Mouse (Mus musculus): Measurements from ENCODE around the gene Exoc8. TPM values are rescaled to one million over a fixed set of nuclear protein-coding genes. Genes with fewer than 3 reads are reported as not detected.
A peak's percentile ranks its signal among the peaks of the same experiment; 100 is the strongest.

Exoc8 gene
- total RNA-seq (2021), result 10 to 100 TPM; 18.5 to 22.8 TPM

DNA sequence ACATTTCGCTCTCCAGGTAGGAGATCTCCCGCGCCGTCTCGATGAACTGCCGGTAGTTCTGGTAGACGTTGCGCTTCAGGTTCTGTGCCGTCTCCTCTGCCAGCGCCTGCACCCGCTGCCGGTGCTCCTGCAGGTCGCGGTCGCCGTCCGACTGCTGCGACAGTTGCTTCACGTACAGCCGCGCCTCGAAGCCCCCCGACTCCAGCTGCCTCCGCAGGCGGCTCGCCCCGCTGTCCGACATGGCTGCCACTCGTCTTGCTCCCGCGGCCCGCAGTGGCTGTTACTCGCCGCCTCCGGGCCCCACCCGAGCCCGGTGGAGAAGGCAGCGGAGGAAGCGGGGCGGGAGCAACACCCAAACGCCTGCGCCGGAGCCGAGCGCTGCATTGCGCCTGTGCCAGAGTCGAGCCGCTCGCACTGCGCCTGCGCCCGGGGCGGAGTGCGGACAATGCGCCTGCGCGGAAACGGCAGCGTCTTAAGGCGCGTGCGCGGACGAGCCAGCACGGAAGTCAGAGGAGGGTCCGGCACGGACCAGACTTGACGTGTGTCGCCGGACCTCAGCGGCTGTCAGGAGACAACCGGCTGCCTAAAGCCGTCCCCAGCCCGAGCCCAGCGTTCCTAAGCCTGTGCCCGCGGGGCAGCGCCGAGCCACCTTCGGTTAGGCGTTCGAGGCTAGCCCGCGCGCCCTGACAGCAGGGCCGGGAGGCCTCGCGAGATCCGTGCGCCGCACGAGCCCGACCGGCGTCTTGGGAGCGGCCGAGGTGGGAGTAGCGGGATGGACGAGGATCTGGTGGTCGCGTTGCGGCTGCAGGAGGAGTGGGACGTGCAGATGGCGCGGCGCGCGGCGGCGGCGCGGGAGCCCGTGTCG is at the start of gene Exoc8, which contains the start of gene Sprtn:
Gene Exoc8 (minus strand): TSS at position 320 of the 865 bp plus-strand sequence.
Gene Sprtn (plus strand): TSS at position 501 of the 865 bp plus-strand sequence.
- intact Hi-C loops (cut with DNase I), result loop anchor here (1.0 to 10.0 kb wide), 5 partner anchors 33 to 173 kb away; partner anchors contain the start of genes Arv1, Egln1, Tsnax and Ttc13
- DNase-seq, result peak; percentile 99 to 100

DNA sequence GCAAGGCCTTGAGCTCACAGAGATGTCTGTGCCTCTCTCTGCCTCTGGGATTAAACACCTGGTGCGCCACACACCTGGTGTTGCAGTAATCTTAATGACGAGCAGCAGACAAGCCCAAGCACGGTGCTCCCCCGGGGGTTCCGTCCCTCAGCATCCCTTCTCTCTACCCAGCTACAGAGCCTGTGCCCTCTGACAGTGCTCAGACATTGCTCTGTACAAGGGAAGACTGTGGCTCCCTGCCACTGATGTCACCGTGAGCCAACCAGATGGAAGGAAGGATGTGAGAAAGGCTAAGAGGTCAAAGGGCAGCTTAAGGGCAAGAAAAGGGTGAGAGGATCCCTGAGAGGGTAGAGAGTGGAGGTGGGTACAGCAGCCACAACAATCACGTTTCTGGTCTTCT is 46.9 kb upstream of the Exoc8 start:
- intact Hi-C loops (cut with DNase I), result no loop called here
- no peak for DNase-seq

GRCm38 (mm10) chr8:124943801-124944200 is 46.3 kb upstream of the Exoc8 start:
- intact Hi-C loops (cut with DNase I), result no loop called here
- DNase-seq, result no peak

DNA sequence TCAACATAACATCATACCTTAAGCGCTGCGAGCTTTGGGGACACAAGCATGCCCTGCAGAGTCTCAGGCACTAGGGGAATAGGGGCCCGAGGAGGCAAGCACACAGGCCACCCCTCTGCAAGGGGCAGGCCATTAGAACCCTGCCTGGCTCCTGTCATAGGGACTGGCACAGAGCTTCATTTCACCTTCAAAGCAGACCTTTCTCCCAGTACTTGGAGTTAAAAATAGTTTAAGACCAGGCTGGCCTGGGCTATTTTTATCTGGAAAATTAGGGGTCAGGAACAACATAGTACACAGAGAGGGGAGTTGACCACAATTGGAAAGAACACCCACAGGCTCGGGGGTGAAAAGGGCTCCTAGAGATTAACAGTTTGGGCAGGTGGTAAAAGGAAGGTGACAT is 39.8 kb upstream of the Exoc8 start:
- intact Hi-C loops (cut with DNase I), result no loop called here
- DNase-seq, result no peak

- no peak for DNase-seq
- intact Hi-C loops (cut with DNase I), result no loop called here
Observed at GRCm38 (mm10) chr8:124936699-124937098, 39.2 kb upstream of the Exoc8 start.

DNA sequence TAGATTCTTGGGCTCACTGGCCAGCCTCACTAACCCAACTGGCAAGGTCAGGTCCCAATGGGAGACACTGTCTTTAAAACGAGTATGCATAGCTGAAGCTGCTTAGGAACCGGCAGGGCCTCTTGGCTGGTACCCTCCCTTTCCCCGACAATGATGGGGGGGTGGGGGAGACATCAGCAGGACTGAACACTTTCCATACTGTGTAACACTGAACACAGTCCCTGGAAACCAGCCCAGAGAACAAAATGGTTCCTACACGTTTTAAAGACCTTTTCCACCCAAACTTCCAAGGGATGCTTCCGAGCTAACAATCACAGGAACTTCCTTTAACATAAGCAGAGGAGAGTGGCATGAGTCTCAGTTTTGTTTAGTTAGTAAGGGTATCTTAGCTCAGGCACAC is 37.6 kb upstream of the Exoc8 start:
- no peak for DNase-seq
- intact Hi-C loops (cut with DNase I), result no loop called here

GRCm38 (mm10) chr8:124932435-124932834 is 34.9 kb upstream of the Exoc8 start:
- DNase-seq, result no peak
- intact Hi-C loops (cut with DNase I), result no loop called here

GRCm38 (mm10) chr8:124930649-124931048 is 33.1 kb upstream of the Exoc8 start:
- intact Hi-C loops (cut with DNase I), result no loop called here
- no peak for DNase-seq

- no peak for DNase-seq
- intact Hi-C loops (cut with DNase I), result no loop called here
Observed at GRCm38 (mm10) chr8:124930086-124930485, 32.6 kb upstream of the Exoc8 start.

DNA sequence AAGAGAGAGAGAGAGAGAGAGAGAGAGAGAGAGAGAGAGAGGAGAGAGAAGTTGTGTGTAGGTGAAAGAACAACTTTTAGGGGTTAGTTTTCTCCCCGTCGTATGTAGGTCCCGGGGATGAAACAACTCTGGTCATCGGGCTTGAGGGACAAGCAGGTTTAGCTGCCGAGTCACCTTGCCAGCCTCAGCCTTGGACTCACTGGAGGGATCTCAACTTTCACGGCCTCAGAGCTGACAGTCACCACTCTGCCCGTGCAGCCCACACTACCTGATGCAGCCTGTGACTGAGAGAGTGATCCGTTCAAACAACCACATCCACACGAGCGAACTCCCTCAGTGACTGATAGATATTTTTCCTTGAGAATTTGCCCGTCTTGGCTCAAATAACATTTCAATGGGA is 31.5 kb upstream of the Exoc8 start:
- no peak for DNase-seq
- intact Hi-C loops (cut with DNase I), result no loop called here

GRCm38 (mm10) chr8:124926351-124926771 is 28.9 kb upstream of the Exoc8 start:
- DNase-seq, result peak in 1 of 2 experiments; percentile 65
- intact Hi-C loops (cut with DNase I), result no loop called here

GRCm38 (mm10) chr8:124925544-124926266 is 28.2 kb upstream of the Exoc8 start:
- no peak for DNase-seq
- intact Hi-C loops (cut with DNase I), result no loop called here

- intact Hi-C loops (cut with DNase I), result no loop called here
- DNase-seq, result peak; percentile 40 to 60
Observed at GRCm38 (mm10) chr8:124923971-124924652, 26.6 kb upstream of the Exoc8 start.

- intact Hi-C loops (cut with DNase I), result no loop called here
- DNase-seq, result no peak
Observed at GRCm38 (mm10) chr8:124922490-124923089, 25.1 kb upstream of the Exoc8 start.

DNA sequence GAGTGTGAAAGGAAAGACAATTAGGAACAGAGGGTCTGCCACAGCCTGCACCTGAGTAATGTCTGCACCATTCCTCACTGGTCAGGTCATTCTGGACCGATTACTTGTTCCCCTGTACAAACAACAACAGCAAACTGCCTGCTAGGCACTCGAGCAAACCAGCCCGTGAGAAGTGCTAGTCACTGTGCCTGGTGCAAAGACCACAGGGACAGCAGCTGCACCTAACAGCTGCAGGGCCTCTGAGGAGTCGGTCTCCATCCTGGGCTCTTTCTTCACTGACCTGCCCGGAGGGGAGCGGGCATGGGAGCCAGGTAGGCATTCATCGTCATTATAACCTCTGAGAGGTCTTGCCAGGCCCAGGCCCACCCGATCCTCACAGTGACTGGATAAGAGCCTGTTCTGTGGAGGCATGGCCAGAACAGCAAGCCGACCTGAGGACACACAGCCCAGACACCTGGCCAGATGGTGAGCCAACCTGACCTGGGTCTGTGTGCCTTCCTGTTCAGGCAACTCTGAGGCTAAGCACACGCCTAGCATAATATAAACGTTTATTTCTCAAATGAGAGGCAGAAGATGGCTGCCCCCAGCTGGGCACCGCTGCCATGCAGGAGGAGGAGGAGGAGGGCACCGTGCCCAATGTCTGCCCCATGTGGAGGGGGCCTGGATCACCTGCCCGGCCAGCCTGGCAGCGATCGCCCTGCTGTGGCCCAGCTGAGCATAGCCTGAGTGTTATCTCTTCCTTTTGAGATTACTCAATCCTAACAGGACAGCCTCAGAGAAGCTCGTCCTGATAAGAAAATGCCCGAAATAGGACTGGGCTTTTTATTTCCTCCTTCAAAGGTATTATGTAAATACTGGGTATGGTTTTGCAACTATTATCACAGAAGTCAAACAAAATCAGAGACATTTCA is 24.1 kb upstream of the Exoc8 start:
- DNase-seq, result peak in 1 of 2 experiments; percentile 56
- intact Hi-C loops (cut with DNase I), result no loop called here

GRCm38 (mm10) chr8:124917741-124918484 is 20.4 kb upstream of the Exoc8 start:
- intact Hi-C loops (cut with DNase I), result no loop called here

GRCm38 (mm10) chr8:124914061-124914460 is 16.6 kb upstream of the Exoc8 start:
- intact Hi-C loops (cut with DNase I), result loop anchor here (5.0 kb wide), 1 partner anchor 33 kb away; the partner anchor contains the start of gene Egln1
- no peak for DNase-seq

More at GRCm38 (mm10) chr8:124917741-124918484, 20.4 kb upstream of the Exoc8 start:
- no peak for DNase-seq

Measured in heart, postnatal 36 days (tissue).